Mouse (Mus musculus) testis, adult 2 months (tissue): ENCODE data around the gene Gpr142. TPM values are rescaled to one million over a fixed set of nuclear protein-coding genes. Genes with fewer than 3 reads are reported as not detected.
A peak's percentile ranks its signal among the peaks of the same experiment; 100 is the strongest.

Experiments
- H3K27ac ChIP-seq: fragments of 200-500 bp; 2 replicates; pipeline ENCODE4 v1.5.1; 2012; ENCODE audit warnings: low read depth, low read length; ENCODE audit not compliant: control insufficient read depth, insufficient read depth
- H3K27me3 ChIP-seq: fragments of 200-500 bp; 2 replicates; pipeline ENCODE4 v1.6.1; 2012; ENCODE audit warnings: mild to moderate bottlenecking, low read length, moderate library complexity; ENCODE audit not compliant: control insufficient read depth, insufficient read depth
- H3K36me3 ChIP-seq: fragments of 200-500 bp; 2 replicates; pipeline ENCODE4 v1.6.1; 2012; ENCODE audit warnings: mild to moderate bottlenecking, low read length; ENCODE audit not compliant: control insufficient read depth, insufficient read depth
- H3K4me1 ChIP-seq: fragments of 200-500 bp; 2 replicates; pipeline ENCODE4 v1.6.1; 2012; ENCODE audit warnings: low read length; ENCODE audit not compliant: control insufficient read depth, insufficient read depth
- H3K4me3 ChIP-seq: fragments of 200-500 bp; 2 replicates; pipeline ENCODE4 v1.5.1; 2012; ENCODE audit warnings: low read depth, mild to moderate bottlenecking, low read length, moderate library complexity, mixed read lengths; ENCODE audit not compliant: control insufficient read depth
- CTCF ChIP-seq: fragments of 200-500 bp; IDR thresholded peaks from 2 replicates; pipeline ENCODE4 v1.5.1; 2012; ENCODE audit warnings: low read depth, mild to moderate bottlenecking, inconsistent platforms, low read length, moderate library complexity; ENCODE audit not compliant: control insufficient read depth, insufficient read depth, insufficient replicate concordance
- POLR2A ChIP-seq: fragments of 200-500 bp; IDR thresholded peaks from 2 replicates; pipeline ENCODE4 v1.6.1; 2012; ENCODE audit warnings: low read depth, mild to moderate bottlenecking, inconsistent platforms, low read length, moderate library complexity; ENCODE audit not compliant: control insufficient read depth
- polyA plus RNA-seq: library from polyadenylated mRNA; depleted of rRNA; stranded (reverse); fragments of >200 nt; gene quantifications from 2 replicates; pipeline ENCODE4 v1.2.3, GENCODE M21; 2012

Gpr142 gene
- polyA plus RNA-seq, 1 experiment = not detected

GRCm38 (mm10) chr11:114814873-114815592, 16.3 kb downstream of the Gpr142 start:
- no peak overlapping the region for H3K27ac ChIP-seq

GRCm38 (mm10) chr11:114816934-114817333, 18.2 kb downstream of the Gpr142 start:
- no peaks in the 10 kb centered on the region for H3K4me1 ChIP-seq
- H3K36me3 ChIP-seq = no peaks in the 10 kb centered on the region
- TF ChIP-seq POLR2A = no peak
- TF ChIP-seq CTCF = peak; percentile 10; the same call in 1 of the 2 replicates
- no peak overlapping the region for H3K4me3 ChIP-seq
- H3K27me3 ChIP-seq = no peaks in the 10 kb centered on the region
- no peak overlapping the region for H3K27ac ChIP-seq

More at GRCm38 (mm10) chr11:114814873-114815592, 16.3 kb downstream of the Gpr142 start:
- H3K4me3 ChIP-seq = no peak overlapping the region
- H3K27me3 ChIP-seq = no peaks in the 10 kb centered on the region
- H3K4me1 ChIP-seq = no peaks in the 10 kb centered on the region
- no peak for TF ChIP-seq CTCF
- TF ChIP-seq POLR2A = no peak
- no peaks in the 10 kb centered on the region for H3K36me3 ChIP-seq

DNA sequence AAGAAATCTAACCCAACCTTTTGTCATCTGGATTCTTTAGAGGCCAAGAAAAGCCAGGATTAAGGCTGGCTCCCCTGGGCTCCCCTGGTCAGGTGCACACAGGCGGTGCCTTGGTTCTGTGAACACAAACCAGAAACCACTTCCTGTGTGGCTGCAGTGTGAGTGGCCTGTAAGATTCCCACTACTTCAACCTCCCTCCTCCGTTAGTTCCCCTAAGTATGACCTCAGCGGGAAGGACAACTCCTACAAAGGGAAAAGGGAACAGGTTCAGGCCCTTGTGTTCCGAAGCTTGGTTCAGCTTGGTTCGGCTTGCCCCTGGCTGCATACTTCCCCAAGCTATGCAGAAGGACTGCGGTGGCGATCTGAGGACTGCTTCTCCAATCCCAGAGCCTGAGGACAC, 19.5 kb downstream of the Gpr142 start:
- Histone ChIP-seq H3K27ac (no peak overlapping the region), H3K4me1 (no peaks in the 10 kb centered on the region), H3K4me3 (no peak overlapping the region), H3K27me3 (no peaks in the 10 kb centered on the region), H3K36me3 (no peaks in the 10 kb centered on the region)
- no peak for TF ChIP-seq POLR2A
- TF ChIP-seq CTCF = no peak

- H3K36me3 ChIP-seq = no peaks in the 10 kb centered on the region
- H3K4me3 ChIP-seq = no peak overlapping the region
- TF ChIP-seq CTCF = no peak
- TF ChIP-seq POLR2A = no peak
- no peak overlapping the region for H3K27ac ChIP-seq
- H3K4me1 ChIP-seq = no peaks in the 10 kb centered on the region
- H3K27me3 ChIP-seq = no peaks in the 10 kb centered on the region
These were observed 20.4 kb downstream of the Gpr142 start for GRCm38 (mm10) chr11:114819110-114819509.

DNA sequence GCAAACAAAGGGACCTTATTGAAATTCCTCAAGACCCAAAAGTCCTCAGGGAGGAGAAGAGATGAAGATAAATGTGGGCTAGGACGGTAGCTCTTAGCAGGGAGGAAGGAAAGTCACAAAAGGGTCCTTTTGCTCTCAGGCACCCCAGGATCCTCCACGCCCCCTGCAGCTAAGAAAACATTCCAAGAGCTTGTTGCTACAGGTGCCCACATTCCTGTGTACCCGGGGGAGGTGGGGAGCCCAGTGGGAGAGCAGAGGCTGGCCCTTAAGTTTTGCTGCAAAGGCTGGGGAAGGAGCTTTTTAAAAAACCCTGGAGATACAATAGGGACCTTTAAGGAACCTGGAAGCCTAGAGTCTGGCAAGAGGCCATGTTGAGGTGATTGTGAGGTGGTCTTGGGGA, 21.7 kb downstream of the Gpr142 start:
- no peak overlapping the region for H3K27ac ChIP-seq
- no peaks in the 10 kb centered on the region for H3K4me1 ChIP-seq
- no peak for TF ChIP-seq POLR2A
- no peak for TF ChIP-seq CTCF
- H3K27me3 ChIP-seq = no peaks in the 10 kb centered on the region
- no peaks in the 10 kb centered on the region for H3K36me3 ChIP-seq
- no peak overlapping the region for H3K4me3 ChIP-seq

- Histone ChIP-seq H3K27me3 (no peaks in the 10 kb centered on the region), H3K4me1 (no peaks in the 10 kb centered on the region), H3K36me3 (no peaks in the 10 kb centered on the region), H3K27ac (no peak overlapping the region), H3K4me3 (no peak overlapping the region)
- no peak for TF ChIP-seq CTCF
- TF ChIP-seq POLR2A = no peak
These were observed 22.6 kb downstream of the Gpr142 start for GRCm38 (mm10) chr11:114821325-114821724.

DNA sequence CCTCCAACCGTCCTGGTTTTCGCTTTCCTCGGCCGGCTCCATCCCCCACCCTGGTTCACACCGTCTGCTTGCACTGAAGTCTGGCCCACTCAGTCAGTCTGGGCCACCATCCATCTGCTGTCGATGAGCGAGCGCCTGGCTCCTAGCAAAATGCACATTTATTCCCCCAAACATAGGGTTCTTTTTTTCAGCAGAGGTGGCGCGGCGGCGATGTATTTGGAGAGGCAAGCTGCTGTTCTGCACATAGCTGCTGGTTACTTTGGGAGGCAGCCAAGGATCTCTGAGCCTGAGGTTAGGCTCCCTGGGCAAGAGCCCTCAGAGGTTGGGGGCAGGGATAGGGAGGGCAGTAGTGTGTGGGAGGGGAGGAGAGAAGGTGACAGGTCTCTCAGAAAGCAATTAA, 24.0 kb downstream of the Gpr142 start:
- H3K4me3 ChIP-seq = no peak overlapping the region
- no peaks in the 10 kb centered on the region for H3K27me3 ChIP-seq
- TF ChIP-seq POLR2A (no peak), CTCF (no peak)
- H3K27ac ChIP-seq = no peak overlapping the region
- H3K4me1 ChIP-seq = no peaks in the 10 kb centered on the region
- H3K36me3 ChIP-seq = no peaks in the 10 kb centered on the region

- TF ChIP-seq POLR2A (no peak), CTCF (no peak)
- Histone ChIP-seq H3K27ac (no peak overlapping the region), H3K4me1 (no peaks in the 10 kb centered on the region), H3K36me3 (no peaks in the 10 kb centered on the region), H3K27me3 (no peaks in the 10 kb centered on the region), H3K4me3 (no peak overlapping the region)
These were observed 24.5 kb downstream of the Gpr142 start for GRCm38 (mm10) chr11:114823199-114823725.
